23 mouse cellular contexts compared by ENCODE assay signal in the genomic region with DNA sequence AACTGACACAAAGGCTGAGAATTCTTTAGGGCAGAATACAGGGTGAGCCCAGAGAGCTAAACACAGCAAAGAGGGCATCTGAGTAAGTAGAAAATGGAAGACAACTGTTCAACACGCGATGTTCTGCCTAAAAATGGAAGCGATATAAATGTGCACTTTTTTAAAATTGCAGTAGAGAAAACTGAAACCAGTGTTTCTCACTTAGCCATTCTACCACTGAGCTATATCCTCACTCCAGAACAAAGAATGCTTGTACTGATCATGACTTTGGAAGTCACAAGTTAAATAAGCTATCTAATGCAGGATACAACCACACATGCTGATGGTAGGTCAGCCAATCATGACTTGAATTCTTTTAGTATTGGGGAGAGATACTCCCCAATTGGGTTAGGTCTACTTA. TPM values are rescaled to one million over a fixed set of nuclear protein-coding genes. Genes with fewer than 3 reads are reported as not detected.
"Had no signal": no experiment of that assay in that cellular context is flagged by ENCODE, and none has a peak within 500 bp of the region (broad histone marks: within the 10 kb centered on the region; RNA-seq: fewer than 3 reads in every experiment).

No protein-coding gene starts in this region.

- H3K27me3 ChIP-seq: neural tube, embryonic 13.5 days; neural tube, embryonic 15.5 days; stomach, embryonic 15.5 days had no signal

- H3K9me3 ChIP-seq: neural tube, embryonic 13.5 days; neural tube, embryonic 15.5 days; stomach, embryonic 15.5 days had no signal

- H3K4me3 ChIP-seq: neural tube, embryonic 13.5 days; neural tube, embryonic 15.5 days; stomach, embryonic 15.5 days had no signal

- H3K4me2 ChIP-seq: neural tube, embryonic 13.5 days; neural tube, embryonic 15.5 days; stomach, embryonic 15.5 days had no signal

- H3K36me3 ChIP-seq: neural tube, embryonic 13.5 days; neural tube, embryonic 15.5 days; stomach, embryonic 15.5 days had no signal

- H3K9ac ChIP-seq: neural tube, embryonic 13.5 days; neural tube, embryonic 15.5 days; stomach, embryonic 15.5 days had no signal

- DNase-seq: retina, postnatal 1 day; right cerebral cortex, adult 18-20 months; right cerebral cortex, postnatal 14 days; right cerebral cortex, postnatal 25 days; right cerebral cortex, postnatal 4 days; spleen, adult 18-20 months; thymus, adult 18-20 months; thymus, adult 2 months; thymus, postnatal 14 days; thymus, postnatal 25 days; thymus, postnatal 36 days; thymus, postnatal 4 days had no signal

- H3K27ac ChIP-seq: neural tube, embryonic 13.5 days; neural tube, embryonic 15.5 days; stomach, embryonic 15.5 days; stomach, postnatal 0 days had no signal

- H3K4me1 ChIP-seq: neural tube, embryonic 13.5 days; neural tube, embryonic 15.5 days; stomach, embryonic 15.5 days had no signal

RNA-seq across cellular contexts. Expression of a gene that starts 30.5 kb away (rescaled TPM):
- polyA plus RNA-seq: small intestine, adult 2 months; spleen, adult 2 months; stomach, embryonic 14.5 days; stomach, embryonic 15.5 days; stomach, embryonic 16.5 days; stomach, postnatal 0 days; thymus, postnatal 0 days; urinary bladder, adult 2 months had no signal

RNA-seq across cellular contexts. Expression of a gene that starts 30.5 kb away (rescaled TPM):
- total RNA-seq: neutrophil, adult 5-6 weeks had no signal
- polyA plus RNA-seq: small intestine, adult 2 months; spleen, adult 2 months; thymus, adult 2 months; thymus, postnatal 0 days; urinary bladder, adult 2 months had no signal
